In the genomic region with DNA sequence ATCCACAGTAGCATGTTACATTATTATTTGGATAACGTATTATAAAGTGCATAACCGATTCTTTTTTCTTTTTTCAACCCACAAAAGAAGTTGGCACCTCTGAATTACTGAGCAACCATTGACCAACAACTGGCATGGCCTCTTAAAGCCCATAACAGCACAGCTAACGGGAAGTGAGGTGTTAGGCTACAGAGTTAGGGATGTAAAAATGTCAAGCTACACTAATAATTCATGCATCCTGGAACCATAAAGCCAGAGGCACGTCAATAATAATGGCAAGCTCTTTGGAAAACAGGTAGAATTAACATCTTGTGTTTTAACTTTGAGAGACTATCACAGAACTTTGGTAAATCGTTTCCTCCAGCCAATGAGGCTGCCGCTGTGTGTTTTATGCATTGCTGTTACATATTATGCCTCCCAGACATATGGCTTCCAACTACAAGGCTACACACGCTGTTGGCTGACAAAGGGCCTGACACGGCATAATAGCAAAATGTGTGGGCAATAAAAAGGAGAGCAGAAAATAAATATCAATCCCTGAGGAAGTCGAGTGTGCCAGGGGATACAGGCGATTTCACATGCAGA, we compare ENCODE assay signal across 14 mouse cellular contexts.
"Had no signal": no experiment of that assay in that cellular context is flagged by ENCODE, and none has a peak within 500 bp of the region (broad histone marks: within the 10 kb centered on the region; RNA-seq: fewer than 3 reads in every experiment).

No protein-coding gene starts in this region.

- H3K27me3 ChIP-seq: neural tube, embryonic 13.5 days had no signal

- DNase-seq: kidney, adult 11 months; kidney, adult 9 months; kidney, postnatal 36 days; layer of hippocampus, adult 9-11 months; layer of hippocampus, postnatal 36 days; liver; lung, adult 18-20 months; right cerebral cortex, adult 18-20 months; right cerebral cortex, postnatal 25 days; thymus, postnatal 4 days had no signal

- H3K36me3 ChIP-seq: neural tube, embryonic 13.5 days had no signal

- H3K9me3 ChIP-seq: neural tube, embryonic 13.5 days had no signal

- H3K27ac ChIP-seq: kidney, postnatal 0 days; liver, embryonic 14.5 days; neural tube, embryonic 13.5 days had no signal

- H3K4me3 ChIP-seq: neural tube, embryonic 13.5 days had no signal

- H3K4me2 ChIP-seq: midbrain, embryonic 11.5 days; neural tube, embryonic 13.5 days had no signal

- H3K9ac ChIP-seq: liver, embryonic 14.5 days; neural tube, embryonic 13.5 days had no signal
